Mouse (Mus musculus) adrenal gland, postnatal 36 days (tissue): ENCODE measurements around the gene Endog. TPM values are rescaled to one million over a fixed set of nuclear protein-coding genes. Genes with fewer than 3 reads are reported as not detected.
"Not testable (repeated sequence)": the region's sequence is repeated elsewhere in the genome, so short reads cannot be mapped to it uniquely, and the experiment has no call there.

ENCODE experiments used
- DNase-seq, 2 experiments: peaks; one replicate each; pipeline ENCODE4 v3.0.0; 2021; ENCODE audit warnings: mixed read lengths in 1 of 2
- long read RNA-seq, 2 experiments: library from polyadenylated mRNA; stranded (forward); transcript quantifications; one replicate each; pipeline ENCODE4 v2.0.0; 2021; ENCODE audit warnings: borderline sequencing depth in 2 of 2
- total RNA-seq, 2 experiments: library from RNA; stranded (reverse); gene quantifications; 2 replicates each; pipeline ENCODE4 v1.2.3; 2021

Gene Endog
- total RNA-seq = 10 to 100 TPM; 33.0 to 44.2 TPM
- long read RNA-seq, experiment 1, transcript Endog-201 (3 exons, 1,063 nt) = major isoform, 72 of 77 reads
- long read RNA-seq, experiment 1, partial matches to known transcripts = 3 of 77 reads
- long read RNA-seq, experiment 1, other reads (novel, unspliced or antisense) = 2 of 77 reads
- long read RNA-seq, experiment 2, transcript Endog-201 (3 exons, 1,063 nt) = major isoform, 32 of 32 reads
- long read RNA-seq, experiment 2, partial matches to known transcripts = 0 of 32 reads
- long read RNA-seq, experiment 2, other reads (novel, unspliced or antisense) = 0 of 32 reads

DNA sequence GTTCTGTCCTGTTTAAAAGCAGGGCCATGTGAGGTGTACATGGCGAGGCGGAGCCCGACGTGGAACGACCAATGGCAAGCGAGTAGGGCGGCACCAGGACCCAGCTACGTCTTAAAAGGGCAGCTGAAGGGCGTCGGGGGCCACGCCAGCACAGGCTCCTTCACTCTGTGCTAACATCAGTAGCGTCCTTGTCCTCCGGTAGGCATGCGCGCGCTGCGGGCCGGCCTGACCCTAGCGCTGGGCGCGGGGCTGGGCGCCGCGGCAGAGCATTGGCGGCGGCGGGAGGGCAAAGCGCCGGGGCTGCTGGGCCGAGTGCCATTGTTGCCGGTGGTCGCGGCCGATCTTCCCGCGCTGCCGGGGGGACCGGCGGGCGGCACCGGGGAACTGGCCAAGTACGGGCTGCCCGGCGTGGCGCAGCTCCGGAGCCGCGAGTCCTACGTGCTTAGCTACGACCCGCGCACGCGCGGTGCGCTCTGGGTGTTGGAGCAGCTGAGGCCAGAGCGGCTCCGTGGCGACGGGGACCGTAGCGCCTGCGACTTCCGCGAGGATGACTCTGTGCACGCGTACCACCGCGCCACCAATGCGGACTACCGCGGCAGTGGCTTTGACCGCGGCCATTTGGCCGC is at the start of gene Endog:
Endog (plus strand) TSS at position 123 of the 626 bp plus-strand sequence.
- peak; percentile 94 for DNase-seq

DNA sequence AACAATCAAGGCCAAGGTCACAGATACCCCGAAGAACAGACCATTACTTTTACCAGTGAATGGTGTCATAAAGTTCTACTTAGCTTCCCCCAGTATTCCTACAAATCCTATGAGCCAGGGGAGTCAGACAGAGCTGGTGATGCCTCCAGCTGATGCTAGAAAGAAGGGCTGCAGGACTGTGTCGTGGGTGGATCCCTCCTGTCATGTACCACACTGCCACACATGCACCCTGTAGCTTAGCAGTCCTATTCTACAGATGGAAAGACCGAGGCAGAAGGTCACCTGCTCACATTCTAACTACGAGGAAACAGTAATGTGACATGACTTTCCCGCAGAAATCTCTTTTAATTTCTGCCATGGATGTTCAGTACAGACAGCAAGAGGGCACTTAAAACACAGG is 48.5 kb upstream of the Endog start:
- DNase-seq = no peak

DNA sequence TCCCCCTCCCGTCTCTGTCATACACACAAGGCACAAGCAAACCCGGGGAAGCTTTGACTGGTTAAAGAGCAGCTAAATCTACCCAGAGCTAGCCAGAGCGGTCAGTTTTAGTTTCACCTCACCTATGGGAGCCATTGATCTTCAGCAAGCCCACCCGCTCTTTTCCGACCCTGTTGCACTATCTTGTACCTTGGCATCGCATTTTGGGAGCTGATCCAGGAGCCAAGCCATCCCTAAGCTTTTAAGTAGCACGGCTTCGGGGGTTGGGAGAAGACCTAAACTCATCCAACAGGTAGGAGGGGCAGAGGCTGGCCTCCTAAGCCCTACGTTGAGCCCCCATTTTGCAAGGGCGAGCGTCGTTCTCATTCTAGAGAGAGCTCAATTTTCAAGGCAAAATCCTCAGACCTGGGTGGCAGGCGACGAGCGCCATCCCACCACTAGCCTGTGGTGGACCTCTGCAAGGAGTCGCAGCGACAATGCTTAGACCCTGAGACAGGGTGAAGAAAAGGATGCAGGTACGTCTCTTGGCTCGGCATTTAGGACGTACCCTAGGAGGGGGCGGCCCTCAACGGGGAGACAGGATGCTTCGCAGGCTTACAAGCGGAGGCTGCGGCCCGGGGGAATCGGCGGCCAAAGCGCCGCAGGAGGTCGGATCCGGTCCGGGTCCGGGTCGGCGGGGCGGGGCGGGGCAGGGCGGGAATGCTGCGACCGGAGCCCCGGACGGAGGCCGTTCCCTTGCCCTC is 47.4 kb upstream of the Endog start:
- peak in 1 of 2 experiments; percentile 16 for DNase-seq

DNA sequence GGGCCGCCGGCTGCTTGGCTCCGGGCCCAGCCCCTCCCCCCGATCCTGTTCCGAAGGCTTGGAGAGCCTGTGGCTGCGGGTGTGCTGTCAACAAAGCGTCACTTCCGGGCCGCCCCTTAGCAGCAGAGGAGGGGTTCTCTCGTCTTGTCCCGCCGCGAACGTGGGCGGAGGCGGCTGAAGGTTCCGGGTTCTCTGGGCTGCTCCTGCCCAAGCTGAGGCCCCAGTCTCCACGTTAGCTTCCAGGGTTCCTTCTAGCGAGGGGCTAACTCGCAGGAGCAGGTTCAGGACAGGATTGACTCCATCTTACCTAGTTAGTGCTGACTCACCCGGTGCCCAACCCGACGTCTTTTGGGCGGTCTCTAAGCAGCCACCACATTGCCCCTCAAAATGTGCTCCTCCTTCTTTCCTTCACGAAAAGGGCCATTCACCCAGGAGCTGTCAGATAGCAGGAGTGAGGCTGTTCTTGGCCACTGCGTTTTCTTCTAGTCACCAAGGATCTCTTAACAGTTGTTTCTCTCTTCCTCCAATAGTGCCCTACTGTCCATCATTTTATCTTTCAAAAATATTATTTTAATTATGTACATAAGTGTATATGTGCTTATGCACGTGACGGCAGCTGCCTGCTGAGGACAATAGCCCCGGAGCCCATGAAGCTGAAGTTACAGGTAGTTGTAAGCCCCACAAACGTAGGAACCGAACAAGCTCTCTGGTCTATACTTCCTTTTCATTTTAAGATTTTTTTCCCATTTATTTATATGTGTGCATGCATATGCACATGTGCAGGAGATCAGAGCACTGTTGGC is 46.6 kb upstream of the Endog start, which contains the start of gene Zer1:
Zer1 (minus strand) TSS at position 114 of the 803 bp plus-strand sequence.
- peak; percentile 98 to 100 for DNase-seq

DNA sequence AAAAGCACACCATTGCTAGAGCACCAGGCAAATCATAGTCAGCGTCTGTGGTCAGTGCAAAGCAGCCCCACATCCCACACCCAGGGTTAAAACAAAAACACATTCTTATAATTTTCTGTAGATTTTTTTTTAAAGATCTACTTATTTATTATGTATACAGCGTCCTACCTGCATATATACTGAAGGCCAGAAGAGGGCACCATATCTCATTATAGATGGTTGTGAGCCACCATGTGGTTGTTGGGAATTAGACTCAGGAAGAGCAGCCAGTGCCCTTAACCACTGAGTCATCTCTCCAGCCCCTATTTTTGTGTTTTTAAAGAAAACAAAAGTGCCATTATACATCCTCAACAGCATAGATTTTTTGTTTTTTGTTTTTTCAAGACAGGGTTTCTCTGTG is 42.5 kb upstream of the Endog start:
- no peak for DNase-seq

DNA sequence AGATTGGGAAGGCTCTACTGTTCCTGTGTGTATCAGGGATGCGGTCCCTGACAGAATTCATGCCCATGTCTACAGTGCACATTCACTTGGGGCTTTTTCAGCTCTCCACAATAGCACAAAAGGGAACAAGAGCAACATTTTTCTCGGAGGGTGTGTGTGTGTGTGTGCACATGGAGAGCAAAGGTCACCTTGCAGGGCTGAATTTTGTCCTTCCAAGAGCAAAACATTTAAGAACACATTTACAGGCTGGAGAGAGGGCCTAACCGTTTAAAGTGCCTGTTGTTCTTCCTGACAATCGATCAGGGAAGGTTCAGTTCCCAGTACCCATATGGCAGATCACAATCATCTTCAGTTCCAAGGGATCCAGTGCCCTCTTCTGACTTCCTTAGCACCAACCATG is 41.1 kb upstream of the Endog start:
- no peak for DNase-seq

DNA sequence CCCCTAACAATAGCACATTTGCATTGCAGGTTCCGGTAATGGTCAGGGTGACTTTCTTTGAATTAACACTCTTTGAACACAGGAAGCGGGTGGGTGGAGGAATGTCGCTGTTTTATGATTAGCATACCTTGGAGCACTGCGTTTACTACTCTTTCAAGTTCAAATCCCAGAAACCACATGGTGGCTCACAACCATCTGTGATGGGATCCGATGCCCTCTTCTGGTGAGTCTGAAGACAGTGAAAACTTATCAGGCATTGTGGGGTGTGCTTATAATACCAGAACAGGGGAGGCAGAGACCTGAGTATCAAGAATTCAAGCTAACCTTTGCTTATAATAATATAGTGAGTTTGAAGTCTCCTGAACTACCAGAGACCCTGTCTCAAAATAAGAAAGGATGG is 40.1 kb upstream of the Endog start:
- not testable (repeated sequence) for DNase-seq

DNA sequence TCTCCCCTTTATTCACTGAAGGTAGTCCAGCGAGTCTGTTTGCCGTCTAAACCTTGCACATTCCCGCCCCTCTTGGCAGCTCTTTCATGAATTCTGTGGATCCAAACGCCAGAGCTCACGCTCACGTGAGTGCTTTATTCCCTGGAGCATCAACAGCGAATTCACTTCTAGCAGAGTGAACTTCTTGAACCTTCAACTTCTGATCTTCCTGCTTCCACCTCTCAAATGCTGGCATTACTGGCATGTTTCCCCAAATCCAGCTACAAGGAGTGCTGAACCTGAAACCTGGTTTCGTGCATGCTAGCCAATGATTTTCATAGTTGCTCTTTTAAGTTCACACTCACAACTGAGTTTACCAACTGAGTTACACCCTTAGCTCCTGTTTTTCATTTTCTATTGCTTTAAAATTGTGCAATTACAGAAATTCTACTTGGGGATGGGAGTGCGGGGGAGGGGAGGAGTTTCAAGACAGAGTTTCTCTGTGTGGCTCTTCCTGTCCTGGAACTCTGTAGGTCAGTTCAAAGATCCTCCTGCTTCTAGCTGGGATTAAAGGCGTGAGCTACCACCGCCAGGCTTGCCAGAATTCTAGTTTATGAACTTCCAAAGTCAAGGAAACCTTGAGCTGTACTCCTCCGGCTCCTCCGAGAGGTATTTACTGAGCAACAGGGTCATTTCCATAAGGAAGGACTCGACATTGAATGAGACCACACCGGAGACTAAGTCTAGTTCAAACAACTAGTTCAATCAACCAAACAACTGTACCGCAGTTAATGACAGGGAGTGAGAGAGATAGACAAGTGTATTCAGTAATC is 38.3 kb upstream of the Endog start:
- peak; percentile 35 to 68 for DNase-seq

DNA sequence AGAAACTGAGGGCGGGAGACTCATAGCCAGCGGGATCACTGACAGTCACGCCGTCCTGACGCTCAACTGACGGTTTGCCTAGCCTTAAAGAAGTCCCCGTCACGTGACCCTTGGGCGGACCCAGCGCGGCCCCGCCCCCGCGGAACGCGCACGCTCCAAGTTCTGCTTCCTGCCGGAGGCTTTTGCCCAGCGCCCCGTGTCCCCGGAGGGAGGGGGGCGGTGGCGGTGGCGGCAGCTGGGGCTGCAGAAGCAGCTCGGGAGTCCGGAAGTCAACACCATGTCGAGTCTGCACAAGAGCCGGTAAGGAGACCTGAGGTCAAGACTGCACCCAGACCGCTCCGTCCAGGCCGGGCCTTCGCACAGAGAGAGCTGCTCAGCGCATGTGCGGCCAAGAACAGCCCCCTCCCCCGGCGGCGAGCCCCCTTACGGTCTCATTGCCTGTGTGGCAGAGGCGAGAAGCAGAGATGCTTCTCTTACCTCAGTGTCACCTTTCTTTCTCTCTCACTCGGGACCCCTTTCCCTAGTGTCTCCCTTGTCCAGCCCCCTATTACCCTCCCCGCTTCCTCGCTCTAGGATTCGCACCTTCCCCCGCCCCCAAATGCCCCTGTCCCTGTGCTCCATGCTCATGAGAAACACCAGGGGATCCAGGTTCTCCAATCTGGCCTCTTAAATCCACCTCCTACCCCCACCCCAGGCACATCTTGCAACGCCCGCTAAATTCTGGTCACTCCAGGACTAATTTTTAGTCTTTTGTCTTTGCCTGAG is 37.5 kb upstream of the Endog start, which contains the start of gene Tbc1d13:
Tbc1d13 (plus strand) TSS at position 134 of the 765 bp plus-strand sequence.
- DNase-seq = peak; percentile 99 to 100

DNA sequence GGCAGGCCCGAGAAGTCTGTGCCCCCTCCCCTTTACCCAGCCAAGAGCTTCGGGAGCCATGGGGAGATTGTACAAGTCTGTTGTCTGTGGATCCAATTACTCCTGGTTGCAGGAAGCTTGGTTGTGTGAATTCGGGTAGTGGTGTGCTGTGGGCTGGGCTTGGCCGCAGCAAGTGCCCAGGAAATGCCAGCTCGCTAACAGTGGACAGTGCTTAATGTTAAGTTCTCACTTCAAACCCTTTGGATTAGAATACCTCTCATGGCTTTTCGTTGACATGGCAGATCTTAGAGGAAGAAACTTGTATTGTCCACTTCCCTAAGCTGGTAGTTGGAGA is 36.9 kb upstream of the Endog start:
- peak in 1 of 2 experiments; percentile 28 for DNase-seq

DNA sequence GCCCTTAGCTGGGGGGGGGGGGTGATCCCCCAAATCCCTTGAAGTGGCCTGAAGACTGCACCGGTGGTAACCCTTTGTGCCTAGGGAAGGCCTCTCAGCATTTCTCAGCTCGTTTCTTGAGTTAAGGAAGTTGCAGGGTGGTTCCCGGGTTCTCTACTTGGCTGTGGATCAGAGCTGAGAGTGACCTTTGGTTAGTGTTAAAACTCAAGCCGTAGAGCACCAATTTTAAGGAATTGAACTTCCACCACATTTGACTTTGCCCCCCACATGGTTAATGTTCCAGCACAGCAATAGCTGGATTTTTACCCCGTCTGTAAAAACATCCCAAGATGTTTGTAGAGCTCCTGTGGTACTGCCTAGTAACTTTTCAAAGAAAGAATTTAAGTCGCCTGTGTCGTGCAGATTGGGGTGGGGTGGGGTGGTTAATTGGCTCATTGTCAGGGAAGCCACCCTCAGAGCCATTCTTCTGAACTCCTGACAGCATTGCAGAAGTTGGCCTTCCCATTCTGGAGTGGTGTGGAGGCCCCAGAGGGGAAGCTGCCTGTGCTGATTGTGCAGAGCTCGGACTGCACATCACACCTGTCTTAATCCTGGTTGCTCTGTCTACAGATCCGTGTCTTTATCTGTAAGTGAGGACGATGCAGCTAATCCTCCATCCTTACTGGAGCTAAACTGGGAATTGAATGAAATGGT is 36.2 kb upstream of the Endog start:
- peak in 1 of 2 experiments; percentile 36 for DNase-seq

DNA sequence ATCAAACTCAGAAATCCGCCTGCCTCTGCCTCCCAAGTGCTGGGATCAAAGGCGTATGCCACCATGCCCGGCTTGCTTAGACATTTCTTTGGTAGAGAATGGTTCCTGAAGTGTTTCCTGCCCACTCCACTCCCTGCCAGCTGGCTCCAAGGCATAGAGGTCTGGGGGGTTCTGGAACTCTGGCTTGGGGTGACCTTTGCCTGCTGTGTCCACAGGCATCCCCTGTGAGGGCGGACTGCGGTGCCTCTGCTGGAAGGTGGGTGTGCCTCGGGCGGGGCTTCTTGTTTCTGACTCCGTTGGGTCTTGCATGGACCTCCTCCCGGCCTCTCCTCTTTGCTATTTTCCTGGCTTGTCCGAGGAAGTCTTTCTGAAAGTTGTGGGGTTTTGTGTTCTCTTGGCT is 34.8 kb upstream of the Endog start:
- no peak for DNase-seq

DNA sequence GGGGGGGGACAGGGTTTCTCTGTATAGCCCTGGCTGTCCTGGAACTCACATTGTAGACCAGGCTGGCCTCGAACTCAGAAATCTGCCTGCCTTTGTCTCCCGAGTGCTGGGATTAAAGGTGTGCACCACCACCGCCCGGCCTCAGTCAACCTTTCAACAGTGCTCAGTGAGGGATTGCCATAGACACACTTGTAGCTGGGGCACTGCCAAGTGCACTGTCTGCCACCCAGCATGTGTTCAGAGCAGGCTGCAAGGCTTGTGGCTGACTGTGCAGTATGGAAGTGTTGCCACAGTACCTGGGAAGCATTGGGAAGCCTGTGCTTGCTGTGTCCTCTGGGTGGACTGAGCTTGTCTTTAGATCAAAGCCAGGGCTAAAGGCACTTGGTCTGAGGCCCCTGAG is 31.3 kb upstream of the Endog start:
- not testable (repeated sequence) for DNase-seq

DNA sequence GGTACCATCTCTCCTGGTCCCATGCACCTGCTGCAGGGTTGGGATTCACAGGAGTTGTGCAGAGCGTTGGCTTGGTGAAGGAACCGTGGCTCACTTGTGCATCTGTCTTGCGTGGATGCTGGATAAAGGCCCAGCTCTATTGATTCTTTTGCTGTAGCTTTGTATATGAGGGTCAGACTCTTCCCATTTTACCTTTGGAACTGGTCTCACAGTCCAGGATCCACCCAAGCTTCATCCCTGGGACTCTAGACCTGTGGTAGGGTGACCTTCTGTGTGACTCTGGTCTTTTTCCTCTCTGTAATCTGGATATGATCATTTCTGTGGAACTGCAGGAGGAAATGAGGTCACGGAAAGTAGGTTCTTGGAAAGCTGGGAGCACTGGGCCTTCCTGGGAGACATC is 26.9 kb upstream of the Endog start:
- no peak for DNase-seq

DNA sequence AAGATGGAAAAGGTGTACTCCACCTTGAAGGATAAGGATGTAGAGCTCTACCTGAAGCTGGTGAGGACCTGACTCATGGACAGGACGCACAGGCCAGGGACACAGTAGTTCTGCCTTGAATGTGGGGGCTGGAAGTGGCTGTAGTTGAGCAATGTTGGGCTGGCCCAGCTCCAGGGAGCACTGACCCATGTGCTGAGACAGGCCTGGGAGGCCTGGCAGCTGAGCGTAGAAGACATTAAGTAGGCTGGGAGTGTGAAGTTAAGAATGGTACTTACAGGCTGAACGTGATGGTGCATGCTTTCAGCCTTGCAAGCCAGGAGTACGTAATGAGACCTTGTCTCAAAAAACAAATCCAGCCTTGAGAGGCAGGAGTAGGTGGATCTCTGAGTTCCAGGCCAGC is 23.8 kb upstream of the Endog start:
- peak; percentile 89 to 92 for DNase-seq

DNA sequence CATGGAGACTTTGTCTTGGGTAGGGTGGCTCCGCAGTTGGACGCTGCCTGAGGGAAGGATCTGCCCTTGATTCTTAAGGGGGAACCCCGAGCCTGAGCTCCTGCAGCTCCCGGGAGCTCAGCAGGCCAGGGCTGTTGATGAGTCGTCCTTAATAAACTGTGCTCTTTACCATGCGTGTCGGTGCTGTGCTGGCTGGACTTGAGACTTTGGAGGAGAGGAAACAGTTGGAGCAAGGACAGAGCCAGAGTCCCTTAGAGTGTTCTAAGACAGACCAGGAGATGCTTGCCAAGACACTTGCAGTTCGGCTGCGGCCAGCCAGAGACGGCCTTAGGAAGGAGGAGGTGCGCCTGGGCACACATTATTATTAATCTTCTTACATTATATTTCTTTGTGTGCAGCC is 19.5 kb upstream of the Endog start:
- DNase-seq = peak; percentile 11 to 30

DNA sequence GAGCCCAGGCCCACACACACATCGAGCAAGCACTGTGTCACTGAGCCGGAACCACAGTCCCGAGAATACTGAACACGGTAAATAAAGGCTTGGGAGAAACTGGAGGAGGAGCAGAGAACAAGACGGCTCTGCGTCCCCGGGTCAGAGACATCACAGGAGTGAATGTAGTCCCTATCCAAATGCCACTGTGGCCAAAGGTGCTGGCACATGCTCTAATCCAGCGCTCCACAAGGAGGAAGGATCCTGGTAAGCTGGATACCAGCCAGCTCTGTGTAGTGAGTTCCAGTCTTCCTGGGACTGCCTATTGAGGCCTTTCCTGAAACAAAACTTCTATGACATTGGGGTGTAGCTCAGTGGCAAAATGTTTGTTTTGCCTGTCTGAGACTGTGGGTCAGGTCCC is 18.7 kb upstream of the Endog start:
- DNase-seq = peak; percentile 20 to 44

DNA sequence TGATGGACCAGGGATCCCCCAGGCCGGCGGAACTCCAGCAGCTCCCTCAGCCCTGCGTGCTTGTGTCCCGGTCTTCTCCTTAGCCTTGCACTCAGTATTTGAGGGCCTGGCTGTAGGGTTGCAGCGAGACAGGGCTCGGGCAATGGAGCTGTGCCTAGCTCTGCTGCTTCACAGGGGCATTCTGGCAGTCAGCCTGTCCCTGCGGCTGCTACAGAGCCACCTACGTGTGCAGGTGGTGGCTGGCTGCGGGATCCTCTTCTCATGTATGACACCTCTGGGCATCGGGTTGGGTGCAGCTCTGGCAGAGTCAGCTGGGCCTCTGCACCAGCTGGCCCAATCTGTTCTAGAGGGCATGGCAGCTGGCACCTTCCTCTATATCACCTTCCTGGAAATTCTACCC is 11.4 kb upstream of the Endog start:
- DNase-seq = not testable (repeated sequence)

DNA sequence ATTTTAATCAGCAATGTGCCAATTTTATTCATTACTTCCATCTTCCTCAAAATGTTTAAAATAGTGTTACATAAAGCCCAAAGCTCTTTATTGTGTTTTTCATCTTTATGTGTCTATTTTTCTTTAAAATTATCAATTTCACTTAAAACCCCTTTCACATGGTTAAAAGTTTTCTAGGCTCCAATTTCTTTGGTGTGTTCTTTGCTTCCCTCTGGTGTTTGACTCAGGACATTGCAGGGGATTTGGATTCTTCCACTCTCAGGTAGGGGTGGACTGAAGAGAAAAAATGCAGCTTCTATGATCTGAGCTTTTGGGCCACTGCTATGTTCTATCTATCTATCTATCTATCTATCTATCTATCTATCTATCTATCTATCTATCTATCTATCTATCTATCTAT is 9.5 kb upstream of the Endog start:
- peak in 1 of 2 experiments; percentile 44 for DNase-seq
